Mouse (Mus musculus): ENCODE results near the gene Prkar2b. TPM values are rescaled to one million over a fixed set of nuclear protein-coding genes. Genes with fewer than 3 reads are reported as not detected.

Prkar2b gene
- polyA plus RNA-seq, 1 experiment from 2014 or later: 18.9 TPM

DNA sequence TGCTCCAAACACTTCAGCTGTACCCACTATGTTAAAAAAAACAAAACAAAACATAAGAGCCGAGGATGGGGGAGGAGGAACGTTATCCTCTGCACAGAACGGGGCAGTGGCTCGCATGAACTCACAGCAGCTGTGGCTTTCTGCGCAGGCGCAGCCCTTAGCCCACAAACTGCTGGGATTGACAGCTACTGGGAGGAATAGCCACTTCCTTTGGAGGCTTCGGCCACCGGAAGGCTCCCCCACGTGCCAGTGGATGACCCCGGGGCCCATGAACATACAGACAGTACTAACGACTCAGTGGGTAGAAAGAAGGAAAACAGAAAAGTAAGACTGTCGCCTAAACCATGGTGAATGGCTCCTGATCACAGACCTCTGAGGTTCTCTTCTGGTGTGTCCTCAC lies 76.4 kb downstream of the Prkar2b start:
- no peaks in the 10 kb centered on the region for H3K27me3 ChIP-seq (replicated peaks)
- no peaks in the 10 kb centered on the region for H3K36me3 ChIP-seq
- no peaks in the 10 kb centered on the region for H3K9me3 ChIP-seq (replicated peaks)
- H3K4me3 ChIP-seq: no peak overlapping the region
- WGBS: 53% methylated on average over 12 of the region's 12 CpGs
- no peak overlapping the region for H3K4me2 ChIP-seq
- no peak overlapping the region for H3K27ac ChIP-seq (ENCODE audit: poor library complexity, severe bottlenecking)
- H3K4me1 ChIP-seq (replicated peaks): peaks cover 12% of the 10 kb centered on the region; the same call in 1 of the 2 replicates
- no peak overlapping the region for H3K9ac ChIP-seq
- no peak for ATAC-seq (ENCODE audit: insufficient number of reproducible peaks, low FRiP score)

- Histone ChIP-seq H3K27me3 (replicated peaks) (no peaks in the 10 kb centered on the region), H3K9ac (no peak overlapping the region), H3K36me3 (no peaks in the 10 kb centered on the region), H3K27ac (ENCODE audit: poor library complexity, severe bottlenecking) (no peak overlapping the region), H3K4me3 (no peak overlapping the region), H3K4me2 (no peak overlapping the region), H3K4me1 (replicated peaks) (peaks cover 11% of the 10 kb centered on the region; the same call in 1 of the 2 replicates), H3K9me3 (replicated peaks) (no peaks in the 10 kb centered on the region)
- 55% methylated on average over 2 of the region's 2 CpGs for WGBS
- no peak for ATAC-seq (ENCODE audit: insufficient number of reproducible peaks, low FRiP score)
These were observed 76.9 kb downstream of the Prkar2b start for GRCm38 (mm10) chr12:31984206-31984605.

DNA sequence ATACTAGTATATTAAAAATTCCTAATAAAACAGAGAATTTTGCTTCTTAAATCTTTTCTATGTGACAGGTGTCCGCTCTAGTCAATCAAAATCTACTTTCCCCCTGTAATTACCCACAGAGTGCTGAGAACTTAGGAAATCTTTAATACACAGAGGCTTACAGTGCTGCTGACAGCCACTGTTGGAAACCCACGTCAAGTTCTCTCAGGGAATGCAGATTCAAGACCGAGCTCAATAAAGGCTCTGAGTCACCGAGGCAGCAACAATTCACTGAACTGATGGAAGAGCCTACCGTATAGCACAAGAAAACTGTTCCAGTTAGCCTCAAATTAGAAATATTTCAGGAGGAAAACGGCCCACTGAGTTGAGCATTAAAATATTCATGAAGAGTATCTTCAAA lies 77.3 kb downstream of the Prkar2b start:
- no peak overlapping the region for H3K4me2 ChIP-seq
- H3K36me3 ChIP-seq: no peaks in the 10 kb centered on the region
- H3K27ac ChIP-seq (ENCODE audit: poor library complexity, severe bottlenecking): no peak overlapping the region
- H3K9me3 ChIP-seq (replicated peaks): no peaks in the 10 kb centered on the region
- no peak overlapping the region for H3K4me3 ChIP-seq
- 72% methylated on average over 6 of the region's 6 CpGs for WGBS
- ATAC-seq (ENCODE audit: insufficient number of reproducible peaks, low FRiP score): no peak
- no peak overlapping the region for H3K9ac ChIP-seq
- peaks cover 11% of the 10 kb centered on the region; the same call in 1 of the 2 replicates for H3K4me1 ChIP-seq (replicated peaks)
- no peaks in the 10 kb centered on the region for H3K27me3 ChIP-seq (replicated peaks)

GRCm38 (mm10) chr12:31983238-31983637 lies 77.9 kb downstream of the Prkar2b start:
- Histone ChIP-seq H3K9ac (no peak overlapping the region), H3K4me3 (no peak overlapping the region), H3K4me2 (no peak overlapping the region), H3K27me3 (replicated peaks) (no peaks in the 10 kb centered on the region), H3K36me3 (no peaks in the 10 kb centered on the region), H3K27ac (ENCODE audit: poor library complexity, severe bottlenecking) (no peak overlapping the region), H3K4me1 (replicated peaks) (peaks cover 11% of the 10 kb centered on the region; the same call in 1 of the 2 replicates), H3K9me3 (replicated peaks) (no peaks in the 10 kb centered on the region)
- ATAC-seq (ENCODE audit: insufficient number of reproducible peaks, low FRiP score): no peak
- 61% methylated on average over 7 of the region's 7 CpGs for WGBS

DNA sequence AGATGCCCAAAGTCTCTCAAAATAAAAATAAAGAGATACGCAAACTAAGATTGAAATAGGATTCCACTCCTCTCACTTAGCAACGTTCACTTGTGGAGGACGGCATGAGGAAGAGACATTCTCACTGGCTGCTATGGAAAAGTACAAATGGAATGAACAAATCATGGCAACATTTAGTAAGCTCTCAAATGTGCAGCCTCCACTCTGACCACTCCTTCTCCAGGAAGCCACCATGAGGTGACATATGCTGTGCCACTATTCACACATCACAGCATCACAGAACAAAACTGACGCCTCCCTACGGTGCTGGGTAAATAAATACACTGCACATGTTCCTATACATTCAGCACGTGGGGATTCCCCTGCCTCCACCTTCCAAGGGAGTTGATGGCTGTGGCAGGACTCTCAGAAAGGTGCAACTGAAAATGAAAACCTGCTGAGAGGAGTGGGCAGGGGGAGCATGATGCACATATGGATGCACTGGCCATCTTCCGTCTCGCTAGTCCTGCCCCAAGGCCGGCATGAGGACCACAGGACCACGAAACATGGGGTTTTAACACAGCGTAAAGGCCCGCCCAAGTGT lies 83.4 kb downstream of the Prkar2b start:
- Histone ChIP-seq H3K9ac (no peak overlapping the region), H3K9me3 (replicated peaks) (no peaks in the 10 kb centered on the region), H3K4me3 (no peak overlapping the region), H3K27ac (ENCODE audit: poor library complexity, severe bottlenecking) (no peak overlapping the region), H3K4me2 (no peak overlapping the region), H3K27me3 (replicated peaks) (peaks cover 8% of the 10 kb centered on the region), H3K36me3 (no peaks in the 10 kb centered on the region), H3K4me1 (replicated peaks) (peaks cover 12% of the 10 kb centered on the region)
- WGBS: 81% methylated on average over 12 of the region's 12 CpGs
- ATAC-seq (ENCODE audit: insufficient number of reproducible peaks, low FRiP score): no peak

- Histone ChIP-seq H3K4me2 (no peak overlapping the region), H3K4me1 (replicated peaks) (peaks cover 14% of the 10 kb centered on the region), H3K27ac (ENCODE audit: poor library complexity, severe bottlenecking) (no peak overlapping the region), H3K27me3 (replicated peaks) (peaks cover 8% of the 10 kb centered on the region), H3K36me3 (no peaks in the 10 kb centered on the region), H3K4me3 (no peak overlapping the region), H3K9me3 (replicated peaks) (no peaks in the 10 kb centered on the region), H3K9ac (no peak overlapping the region)
- ATAC-seq (ENCODE audit: insufficient number of reproducible peaks, low FRiP score): no peak
- WGBS: 54% methylated on average over 7 of the region's 7 CpGs
These were observed 84.6 kb downstream of the Prkar2b start for GRCm38 (mm10) chr12:31976544-31976943.

DNA sequence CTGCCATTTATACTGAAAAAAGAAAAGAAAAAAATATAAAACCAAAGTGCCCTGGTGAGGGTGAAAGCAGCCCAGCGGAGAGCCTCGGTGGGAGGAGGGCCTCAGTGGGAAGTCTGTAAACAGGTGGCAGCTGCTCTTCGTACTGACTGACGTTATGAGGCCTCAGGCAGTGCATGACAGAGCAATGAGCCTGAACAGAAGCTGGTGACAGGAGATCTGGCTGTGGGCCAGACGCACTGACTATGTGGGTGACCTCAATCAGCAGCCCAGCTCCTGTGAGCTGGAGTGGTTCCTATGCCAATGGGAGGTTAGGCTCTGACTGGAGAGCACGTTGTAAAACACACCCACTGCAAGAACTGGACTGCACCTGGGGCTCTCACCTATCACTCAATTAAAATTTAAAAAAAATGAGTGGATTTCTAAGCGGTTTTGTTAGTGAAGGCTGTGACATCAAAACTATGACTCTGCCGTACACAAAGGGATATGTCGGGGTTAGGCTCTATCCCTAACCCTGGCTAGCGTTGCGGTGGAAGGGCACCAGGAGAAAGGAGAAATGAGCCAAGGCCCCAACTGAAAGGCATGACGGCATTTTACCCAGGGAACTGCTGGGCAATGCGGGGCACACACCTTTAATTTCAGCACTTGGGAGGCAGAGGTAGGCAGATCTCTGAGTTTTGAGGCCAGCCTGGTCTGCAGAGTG lies 87.5 kb downstream of the Prkar2b start:
- Histone ChIP-seq H3K4me2 (0 out of 2 replicates have a peak overlapping the region, but pooled peaks have one; percentile 5), H3K27ac (ENCODE audit: poor library complexity, severe bottlenecking) (0 out of 2 replicates have a peak overlapping the region, but pooled peaks have one; percentile 34), H3K36me3 (no peaks in the 10 kb centered on the region), H3K9ac (no peak overlapping the region), H3K27me3 (replicated peaks) (peaks cover 8% of the 10 kb centered on the region), H3K4me3 (no peak overlapping the region), H3K4me1 (replicated peaks) (peaks cover 17% of the 10 kb centered on the region), H3K9me3 (replicated peaks) (no peaks in the 10 kb centered on the region)
- 44% methylated on average over 13 of the region's 13 CpGs for WGBS
- peak; percentile 94 for ATAC-seq (ENCODE audit: insufficient number of reproducible peaks, low FRiP score)

GRCm38 (mm10) chr12:31971547-31971946 lies 89.5 kb downstream of the Prkar2b start:
- no peak for ATAC-seq (ENCODE audit: insufficient number of reproducible peaks, low FRiP score)
- no peak overlapping the region for H3K4me3 ChIP-seq
- H3K27ac ChIP-seq (ENCODE audit: poor library complexity, severe bottlenecking): no peak overlapping the region
- 84% methylated on average over 8 of the region's 8 CpGs for WGBS
- H3K27me3 ChIP-seq (replicated peaks): peaks cover 4% of the 10 kb centered on the region
- peaks cover 21% of the 10 kb centered on the region for H3K4me1 ChIP-seq (replicated peaks)
- H3K36me3 ChIP-seq: no peaks in the 10 kb centered on the region
- H3K4me2 ChIP-seq: no peak overlapping the region
- H3K9me3 ChIP-seq (replicated peaks): no peaks in the 10 kb centered on the region
- no peak overlapping the region for H3K9ac ChIP-seq

DNA sequence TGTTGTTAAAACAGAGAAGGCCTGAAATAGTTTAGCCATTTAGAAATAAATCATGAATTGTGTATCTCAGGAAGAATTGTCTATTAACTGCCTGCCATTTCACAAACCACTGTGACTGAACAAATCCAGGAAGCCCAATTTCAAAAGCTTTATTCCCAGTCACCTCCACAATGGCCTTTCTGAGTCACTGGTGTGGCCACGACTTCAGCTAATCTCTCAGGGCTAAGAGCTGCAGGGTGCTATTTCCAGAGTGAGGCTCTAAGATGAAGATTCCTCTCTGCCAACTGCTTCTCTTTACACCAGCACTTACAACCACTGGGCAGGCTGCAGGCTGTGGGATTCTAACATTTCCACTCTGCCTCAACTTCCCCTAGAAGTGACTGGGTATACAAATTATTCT lies 92.0 kb downstream of the Prkar2b start:
- no peak for ATAC-seq (ENCODE audit: insufficient number of reproducible peaks, low FRiP score)
- H3K4me1 ChIP-seq (replicated peaks): peaks cover 21% of the 10 kb centered on the region
- no peaks in the 10 kb centered on the region for H3K9me3 ChIP-seq (replicated peaks)
- no peak overlapping the region for H3K4me3 ChIP-seq
- no peak overlapping the region for H3K27ac ChIP-seq (ENCODE audit: poor library complexity, severe bottlenecking)
- 15% methylated on average over 1 of the region's 1 CpGs for whole genome bisulfite sequencing
- H3K36me3 ChIP-seq: no peaks in the 10 kb centered on the region
- H3K27me3 ChIP-seq (replicated peaks): no peaks in the 10 kb centered on the region; the same call in 1 of the 2 replicates
- no peak overlapping the region for H3K9ac ChIP-seq
- no peak overlapping the region for H3K4me2 ChIP-seq

DNA sequence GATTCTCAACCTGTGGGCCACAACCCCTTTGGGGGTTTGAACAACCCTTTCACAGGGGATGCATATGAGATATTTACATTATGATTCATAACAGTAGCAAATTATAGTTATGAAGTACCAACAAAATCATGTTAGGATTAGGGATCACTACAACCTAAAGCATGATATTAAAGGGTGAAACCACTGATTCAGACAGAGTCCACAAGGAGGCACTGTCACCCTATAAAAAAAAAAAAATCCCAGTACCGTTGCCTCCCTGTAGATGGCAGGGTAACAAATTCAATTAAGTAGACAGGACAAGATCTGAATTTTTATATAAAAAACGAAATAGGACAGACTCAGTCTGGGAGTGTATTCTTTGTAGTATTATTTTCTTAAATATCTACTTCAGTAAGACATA lies 93.6 kb downstream of the Prkar2b start:
- H3K27me3 ChIP-seq (replicated peaks): no peaks in the 10 kb centered on the region; the same call in 1 of the 2 replicates
- no peak overlapping the region for H3K4me2 ChIP-seq
- no peak overlapping the region for H3K4me3 ChIP-seq
- H3K9ac ChIP-seq: no peak overlapping the region
- no peaks in the 10 kb centered on the region for H3K9me3 ChIP-seq (replicated peaks)
- ATAC-seq (ENCODE audit: insufficient number of reproducible peaks, low FRiP score): no peak
- H3K27ac ChIP-seq (ENCODE audit: poor library complexity, severe bottlenecking): no peak overlapping the region
- WGBS: 12% methylated on average over 2 of the region's 2 CpGs
- H3K4me1 ChIP-seq (replicated peaks): peaks cover 8% of the 10 kb centered on the region
- H3K36me3 ChIP-seq: no peaks in the 10 kb centered on the region

- no peak overlapping the region for H3K27ac ChIP-seq (ENCODE audit: poor library complexity, severe bottlenecking)
- no peaks in the 10 kb centered on the region for H3K36me3 ChIP-seq
- peaks cover 7% of the 10 kb centered on the region for H3K4me1 ChIP-seq (replicated peaks)
- no peak for ATAC-seq (ENCODE audit: insufficient number of reproducible peaks, low FRiP score)
- no peak overlapping the region for H3K4me3 ChIP-seq
- no peak overlapping the region for H3K9ac ChIP-seq
- 69% methylated on average over 4 of the region's 4 CpGs for WGBS
- no peaks in the 10 kb centered on the region for H3K9me3 ChIP-seq (replicated peaks)
- H3K4me2 ChIP-seq: no peak overlapping the region
- H3K27me3 ChIP-seq (replicated peaks): no peaks in the 10 kb centered on the region; the same call in 1 of the 2 replicates
These were observed 94.7 kb downstream of the Prkar2b start for GRCm38 (mm10) chr12:31966405-31966804.
